Mouse (Mus musculus) cortical plate, adult 2 months (tissue): ENCODE results near the gene BC052040.

Experiments used
- CTCF ChIP-seq: fragments of 200-500 bp; IDR thresholded peaks from 2 replicates; pipeline ENCODE4 v1.5.1; 2011; ENCODE audit warnings: mild to moderate bottlenecking, control low read depth, low read length; ENCODE audit not compliant: insufficient read depth; ENCODE audit errors: extremely low read depth
- POLR2A ChIP-seq: fragments of 200-500 bp; IDR thresholded peaks from 2 replicates; pipeline ENCODE4 v1.6.1; 2011; ENCODE audit warnings: mild to moderate bottlenecking, low read length, control low read depth; ENCODE audit not compliant: insufficient read depth; ENCODE audit errors: extremely low read depth

DNA sequence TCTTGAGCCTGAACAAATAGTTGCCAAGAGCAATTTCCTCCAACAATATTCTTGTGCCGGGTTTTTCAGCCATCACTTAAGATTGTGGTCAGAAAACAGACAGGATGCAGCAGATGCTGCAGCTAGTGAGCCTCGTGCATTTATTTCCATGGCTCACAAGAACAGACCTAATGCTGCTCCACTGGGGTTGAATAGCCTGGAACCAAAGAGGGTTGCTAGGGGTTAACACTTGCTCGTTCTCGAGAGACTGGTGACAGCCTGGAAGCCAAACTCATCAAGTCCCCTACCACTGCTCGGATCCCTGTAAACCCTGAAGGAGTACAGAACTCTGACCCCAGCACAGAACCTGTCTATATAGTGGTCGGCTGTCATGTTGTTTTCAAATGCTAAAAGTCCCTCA lies 144.4 kb downstream of the BC052040 start:
- no peak for TF ChIP-seq POLR2A
- no peak for TF ChIP-seq CTCF
